Comparison of ENCODE assay signal across 10 mouse cellular contexts in the genomic region with DNA sequence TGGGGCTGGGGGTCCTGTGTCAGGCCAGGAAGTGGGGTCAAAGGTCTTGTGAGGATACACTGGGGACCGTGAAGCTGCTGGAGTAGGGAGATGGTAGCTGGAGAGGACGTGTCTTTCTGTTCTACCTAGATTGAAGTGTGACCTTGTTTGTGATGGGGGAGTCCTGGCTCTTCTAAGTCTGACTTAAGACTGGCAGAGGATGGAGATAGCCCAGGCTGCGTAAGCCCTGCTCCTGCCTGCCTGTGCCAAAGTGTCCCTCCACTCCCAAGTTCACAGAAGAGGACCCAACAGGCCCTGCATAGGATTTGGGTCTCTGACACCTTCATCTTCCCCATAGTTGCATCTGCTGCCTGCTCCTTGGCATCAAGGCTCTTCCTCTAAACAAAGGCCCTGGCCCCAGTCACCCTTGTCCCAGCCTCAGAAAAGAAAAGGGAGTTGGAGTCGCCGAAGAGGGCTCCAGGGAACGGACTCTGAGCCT. TPM values are rescaled to one million over a fixed set of nuclear protein-coding genes. Genes with fewer than 3 reads are reported as not detected.
DNase-seq lines count a peak whose midpoint lies in the region; ATAC-seq and TF ChIP-seq lines count a peak whose summit lies in the region.
"Had no signal": no experiment of that assay in that cellular context is flagged by ENCODE, and none has a peak within 500 bp of the region (broad histone marks: within the 10 kb centered on the region; RNA-seq: fewer than 3 reads in every experiment).

No protein-coding gene starts in this region.

- H3K4me2 ChIP-seq in liver, embryonic 12.5 days, result peak overlapping the region; percentile 45; the same call in 1 of the 2 replicates
- peak overlapping the region; percentile 70 for H3K4me2 ChIP-seq in intestine, embryonic 16.5 days (ENCODE audit: low read depth, low read length)

- no peak for TF ChIP-seq POLR2A in thymus, adult 2 months (IDR thresholded peaks at IDR 0.05; ENCODE audit: control insufficient read depth, extremely low read depth, insufficient read depth, low read length, poor library complexity)

- WGBS in liver, embryonic 12.5 days (ENCODE audit: insufficient replicate concordance), result 17% methylated on average over 6 of the region's 6 CpGs
- 23% methylated on average over 6 of the region's 6 CpGs for WGBS in intestine, embryonic 16.5 days
- WGBS in thymus, adult 2 months, result 40% methylated on average over 6 of the region's 6 CpGs

- no peaks in the 10 kb centered on the region for H3K9me3 ChIP-seq in liver, embryonic 12.5 days (replicated peaks)
- no peaks in the 10 kb centered on the region for H3K9me3 ChIP-seq in intestine, embryonic 16.5 days (ENCODE audit: control insufficient read depth, low read length)

- H3K4me3 ChIP-seq in liver, embryonic 12.5 days, result peak overlapping the region; percentile 18; the same call in 1 of the 2 replicates
- H3K4me3 ChIP-seq in intestine, embryonic 16.5 days (ENCODE audit: low read length), result peak overlapping the region; percentile 56
- no peak overlapping the region for H3K4me3 ChIP-seq in thymus, adult 2 months (ENCODE audit: control insufficient read depth, insufficient read depth, low read length)

- no peak overlapping the region for H3K9ac ChIP-seq in liver, embryonic 12.5 days
- peak overlapping the region; percentile 61; the same call in 1 of the 2 replicates for H3K9ac ChIP-seq in intestine, embryonic 16.5 days (ENCODE audit: low read depth, low read length)

- no peak for TF ChIP-seq CTCF in thymus, adult 2 months (IDR thresholded peaks at IDR 0.05; ENCODE audit: borderline replicate concordance, control insufficient read depth, extremely low read depth, insufficient read depth, low read length, poor library complexity)

- no peaks in the 10 kb centered on the region for H3K36me3 ChIP-seq in liver, embryonic 12.5 days
- no peaks in the 10 kb centered on the region for H3K36me3 ChIP-seq in intestine, embryonic 16.5 days (ENCODE audit: control insufficient read depth, insufficient read depth, low read length)
- no peaks in the 10 kb centered on the region for H3K36me3 ChIP-seq in thymus, adult 2 months (ENCODE audit: control insufficient read depth, insufficient read depth, low read length)

- no peak for ATAC-seq in liver, embryonic 12.5 days
- no peak for ATAC-seq in intestine, embryonic 16.5 days

- peaks cover 27% of the 10 kb centered on the region for H3K4me1 ChIP-seq in liver, embryonic 12.5 days
- H3K4me1 ChIP-seq in intestine, embryonic 16.5 days (ENCODE audit: control insufficient read depth, insufficient read depth, low read length), result peaks cover 36% of the 10 kb centered on the region
- H3K4me1 ChIP-seq in thymus, adult 2 months (replicated peaks; ENCODE audit: control insufficient read depth, insufficient read depth, low read length), result peaks cover 27% of the 10 kb centered on the region

- DNase-seq in cerebellum, adult 11 months, result peak; percentile 48
- no peak for DNase-seq in cerebellum, postnatal 4 days (ENCODE audit: low spot score in 2 of 2)
- DNase-seq in liver, result no peak
- peak; percentile 42 for DNase-seq in retina, postnatal 1 day
- DNase-seq in thymus, adult 2 months, result no peak
- DNase-seq in T-cell, adult 2 months (ENCODE audit: low spot score), result no peak
- DNase-seq: adrenal gland, adult 2 months; kidney, adult 8-10 months had no signal

- H3K27me3 ChIP-seq in liver, embryonic 12.5 days (replicated peaks), result peaks cover 100% of the 10 kb centered on the region
- peaks cover 5% of the 10 kb centered on the region for H3K27me3 ChIP-seq in intestine, embryonic 16.5 days (replicated peaks; ENCODE audit: control insufficient read depth, insufficient read depth, low read length)
- H3K27me3 ChIP-seq in thymus, adult 2 months (ENCODE audit: control insufficient read depth, insufficient read depth, low read length), result peaks cover 22% of the 10 kb centered on the region

- no peak overlapping the region for H3K27ac ChIP-seq in liver, embryonic 12.5 days
- H3K27ac ChIP-seq in intestine, embryonic 16.5 days (ENCODE audit: low read length), result no peak overlapping the region
- H3K27ac ChIP-seq in thymus, adult 2 months (ENCODE audit: control insufficient read depth, insufficient read depth, low read length), result no peak overlapping the region

RNA-seq across cellular contexts. Expression of a gene that starts 7.4 kb away (rescaled TPM):
- polyA plus RNA-seq in liver, embryonic 12.5 days (2016; fragmentation: Nextera tagmentation; extraction: Ambion mirVana), result 0.25 and 0.29 TPM in 2 replicates
- 1.9 and 2.6 TPM in 2 replicates for polyA plus RNA-seq in intestine, embryonic 16.5 days (2015; fragmentation: Nextera tagmentation; extraction: Ambion mirVana)
- polyA plus RNA-seq in thymus, adult 2 months (2012; rRNA removed), result 1.1 TPM in 2 replicates

RNA-seq across cellular contexts. Expression of a gene that starts 25.6 kb away (rescaled TPM):
- 22.2 and 23.3 TPM in 2 replicates for polyA plus RNA-seq in liver, embryonic 12.5 days (2016; fragmentation: Nextera tagmentation; extraction: Ambion mirVana)
- polyA plus RNA-seq in intestine, embryonic 16.5 days (2015; fragmentation: Nextera tagmentation; extraction: Ambion mirVana), result 26.5 and 31.0 TPM in 2 replicates
- 38.9 and 39.5 TPM in 2 replicates for polyA plus RNA-seq in thymus, adult 2 months (2012; rRNA removed)

RNA-seq across cellular contexts. Expression of a gene that starts 58.4 kb away (rescaled TPM):
- 8.1 and 8.7 TPM in 2 replicates for polyA plus RNA-seq in liver, embryonic 12.5 days (2016; fragmentation: Nextera tagmentation; extraction: Ambion mirVana)
- 18.7 and 21.4 TPM in 2 replicates for polyA plus RNA-seq in intestine, embryonic 16.5 days (2015; fragmentation: Nextera tagmentation; extraction: Ambion mirVana)
- polyA plus RNA-seq in thymus, adult 2 months (2012; rRNA removed), result 21.8 and 23.9 TPM in 2 replicates

Comparison
In these comparisons a context has a peak if more than half of its experiments do, and no peak if none do; other contexts are left out.
1. DNase-seq: peak in cerebellum, adult 11 months (single experiment) and retina, postnatal 1 day (single experiment); none in cerebellum, postnatal 4 days (0 of 2), liver (single experiment), thymus, adult 2 months (single experiment) and T-cell, adult 2 months (single experiment).